8 mouse cellular contexts compared by ENCODE assay signal in genomic region chr9:118506404-118507231, GRCm38 (mm10). TPM values are rescaled to one million over a fixed set of nuclear protein-coding genes. Genes with fewer than 3 reads are reported as not detected.
A peak's percentile ranks its signal among the peaks of the same experiment; 100 is the strongest.
DNase-seq lines count a peak whose midpoint lies in the region; ATAC-seq and TF ChIP-seq lines count a peak whose summit lies in the region.

No protein-coding gene starts in this region.

- peak in 1 of 2 experiments; percentile 29 for DNase-seq in left cerebral cortex, adult 2 months (ENCODE audit: extremely low spot score in 1 of 2, low spot score in 2 of 2)
- DNase-seq in left cerebral cortex, adult 11 months (ENCODE audit: low spot score): no peak
- peak; percentile 76 to 78 for DNase-seq in adrenal gland, postnatal 36 days
- peak; percentile 12 for DNase-seq in heart, postnatal 25 days (ENCODE audit: low spot score)
- peak; percentile 44 to 68 for DNase-seq in kidney, postnatal 36 days

- H3K27ac ChIP-seq in left cerebral cortex, adult 2 months: peak overlapping the region; percentile 87
- peak overlapping the region; percentile 60 for H3K27ac ChIP-seq in embryonic facial prominence, embryonic 15.5 days (replicated peaks)
- peak overlapping the region; percentile 76; the same call in 1 of the 2 replicates for H3K27ac ChIP-seq in stomach, embryonic 15.5 days

- no peaks in the 10 kb centered on the region for H3K27me3 ChIP-seq in embryonic facial prominence, embryonic 15.5 days
- H3K27me3 ChIP-seq in megakaryocyte, embryonic 14.5 days (replicated peaks): no peaks in the 10 kb centered on the region
- no peaks in the 10 kb centered on the region for H3K27me3 ChIP-seq in stomach, embryonic 15.5 days (replicated peaks)

- peaks cover 19% of the 10 kb centered on the region for H3K4me1 ChIP-seq in embryonic facial prominence, embryonic 15.5 days
- peaks cover 56% of the 10 kb centered on the region for H3K4me1 ChIP-seq in megakaryocyte, embryonic 14.5 days
- peaks cover 19% of the 10 kb centered on the region for H3K4me1 ChIP-seq in stomach, embryonic 15.5 days

- under 1% methylated on average over 57 of the region's 57 CpGs for WGBS in embryonic facial prominence, embryonic 15.5 days
- under 1% methylated on average over 57 of the region's 57 CpGs for WGBS in stomach, embryonic 15.5 days

- peak overlapping the region; percentile 95 for H3K4me2 ChIP-seq in embryonic facial prominence, embryonic 15.5 days (replicated peaks)
- peak overlapping the region; percentile 89 for H3K4me2 ChIP-seq in stomach, embryonic 15.5 days

- no peaks in the 10 kb centered on the region for H3K36me3 ChIP-seq in embryonic facial prominence, embryonic 15.5 days
- H3K36me3 ChIP-seq in megakaryocyte, embryonic 14.5 days (replicated peaks; ENCODE audit: low read length): peaks cover 10% of the 10 kb centered on the region
- H3K36me3 ChIP-seq in stomach, embryonic 15.5 days: no peaks in the 10 kb centered on the region

- TF ChIP-seq CTCF in left cerebral cortex, adult 2 months (IDR thresholded peaks at IDR 0.05): no peak

- peak overlapping the region; percentile 69 for H3K9ac ChIP-seq in embryonic facial prominence, embryonic 15.5 days
- H3K9ac ChIP-seq in stomach, embryonic 15.5 days: peak overlapping the region; percentile 78

- peak overlapping the region; percentile 99 for H3K4me3 ChIP-seq in left cerebral cortex, adult 2 months
- H3K4me3 ChIP-seq in embryonic facial prominence, embryonic 15.5 days (replicated peaks): peak overlapping the region; percentile 90
- peak overlapping the region; percentile 99 for H3K4me3 ChIP-seq in megakaryocyte, embryonic 14.5 days (replicated peaks)
- peak overlapping the region; percentile 93 for H3K4me3 ChIP-seq in stomach, embryonic 15.5 days (replicated peaks)

- ATAC-seq in embryonic facial prominence, embryonic 15.5 days (ENCODE audit: insufficient number of reproducible peaks, low FRiP score, low TSS enrichment, low read depth): peak; percentile 45; the same call in 1 of the 2 replicates
- peak; percentile 40 for ATAC-seq in stomach, embryonic 15.5 days (ENCODE audit: insufficient read depth, low FRiP score, low read depth)

- intact Hi-C loops in left cerebral cortex, adult 2 months (cut with DNase I): no loop called here
- intact Hi-C loops in heart, postnatal 25 days (cut with DNase I): no loop called here

- no peaks in the 10 kb centered on the region for H3K9me3 ChIP-seq in embryonic facial prominence, embryonic 15.5 days (replicated peaks)
- peaks cover 2% of the 10 kb centered on the region; the same call in 1 of the 2 replicates for H3K9me3 ChIP-seq in megakaryocyte, embryonic 14.5 days
- H3K9me3 ChIP-seq in stomach, embryonic 15.5 days: no peaks in the 10 kb centered on the region

RNA-seq across cellular contexts. Expression of gene Golga4, which starts 0.6 kb away (rescaled TPM):
- total RNA-seq in left cerebral cortex, adult 2 months (2021): 100 to 1,000 TPM; 108 to 110 TPM
- 100 to 1,000 TPM; 110 to 143 TPM for total RNA-seq in adrenal gland, postnatal 36 days (2021)
- 50.3 and 51.3 TPM in 2 replicates for polyA plus RNA-seq in embryonic facial prominence, embryonic 15.5 days (2015; fragmentation: Nextera tagmentation; extraction: Ambion mirVana)
- total RNA-seq in heart, postnatal 25 days (2021): 100 to 1,000 TPM; 257 to 283 TPM
- polyA plus RNA-seq in megakaryocyte, embryonic 14.5 days (2012; ENCODE audit: insufficient read depth, low replicate concordance): 1.2 and 11.7 TPM in 2 replicates
- polyA plus RNA-seq in stomach, embryonic 15.5 days (2015; fragmentation: Nextera tagmentation; extraction: Ambion mirVana): 54.6 and 59.2 TPM in 2 replicates

RNA-seq across cellular contexts. Expression of gene Eomes, which starts 28.6 kb away (rescaled TPM):
- total RNA-seq in left cerebral cortex, adult 2 months (2021): under 1 TPM in 1 of 2 experiments, not detected in 1; 0.16 TPM
- total RNA-seq in adrenal gland, postnatal 36 days (2021): under 1 TPM; 0.30 to 0.33 TPM
- polyA plus RNA-seq in embryonic facial prominence, embryonic 15.5 days (2015; fragmentation: Nextera tagmentation; extraction: Ambion mirVana): not detected in 2 replicates
- not detected for total RNA-seq in heart, postnatal 25 days (2021)
- not detected in 2 replicates for polyA plus RNA-seq in megakaryocyte, embryonic 14.5 days (2012; ENCODE audit: insufficient read depth, low replicate concordance)
- 0.08 and 0.10 TPM in 2 replicates for polyA plus RNA-seq in stomach, embryonic 15.5 days (2015; fragmentation: Nextera tagmentation; extraction: Ambion mirVana)
